Mouse (Mus musculus): ENCODE measurements around the gene Adgrf1.

The Adgrf1 gene

GRCm38 (mm10) chr17:43270161-43270560 lies at the start of gene Adgrf1:
Gene Adgrf1 (plus strand): TSS chr17:43270329.
- DNase-seq = no peak

DNA sequence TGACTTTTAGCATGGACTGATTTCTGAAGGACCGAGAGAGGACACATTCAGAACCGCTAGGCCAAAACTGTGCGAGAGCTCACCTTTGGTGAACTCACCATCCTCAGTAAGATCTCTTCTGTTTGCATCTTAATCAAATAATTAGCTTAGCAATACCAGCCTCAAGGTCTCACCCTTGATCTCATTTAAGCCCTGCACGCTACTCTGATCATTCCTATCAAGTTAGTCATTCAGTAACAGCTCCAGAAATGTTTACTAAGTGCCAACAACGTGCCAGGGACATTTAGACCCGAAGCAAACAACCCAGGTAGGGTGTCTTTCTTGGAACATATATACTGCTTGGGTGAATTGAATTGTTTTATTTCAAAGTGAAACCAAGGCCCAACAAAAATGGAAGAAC lies 44.0 kb upstream of the Adgrf1 start:
- no peak for DNase-seq

DNA sequence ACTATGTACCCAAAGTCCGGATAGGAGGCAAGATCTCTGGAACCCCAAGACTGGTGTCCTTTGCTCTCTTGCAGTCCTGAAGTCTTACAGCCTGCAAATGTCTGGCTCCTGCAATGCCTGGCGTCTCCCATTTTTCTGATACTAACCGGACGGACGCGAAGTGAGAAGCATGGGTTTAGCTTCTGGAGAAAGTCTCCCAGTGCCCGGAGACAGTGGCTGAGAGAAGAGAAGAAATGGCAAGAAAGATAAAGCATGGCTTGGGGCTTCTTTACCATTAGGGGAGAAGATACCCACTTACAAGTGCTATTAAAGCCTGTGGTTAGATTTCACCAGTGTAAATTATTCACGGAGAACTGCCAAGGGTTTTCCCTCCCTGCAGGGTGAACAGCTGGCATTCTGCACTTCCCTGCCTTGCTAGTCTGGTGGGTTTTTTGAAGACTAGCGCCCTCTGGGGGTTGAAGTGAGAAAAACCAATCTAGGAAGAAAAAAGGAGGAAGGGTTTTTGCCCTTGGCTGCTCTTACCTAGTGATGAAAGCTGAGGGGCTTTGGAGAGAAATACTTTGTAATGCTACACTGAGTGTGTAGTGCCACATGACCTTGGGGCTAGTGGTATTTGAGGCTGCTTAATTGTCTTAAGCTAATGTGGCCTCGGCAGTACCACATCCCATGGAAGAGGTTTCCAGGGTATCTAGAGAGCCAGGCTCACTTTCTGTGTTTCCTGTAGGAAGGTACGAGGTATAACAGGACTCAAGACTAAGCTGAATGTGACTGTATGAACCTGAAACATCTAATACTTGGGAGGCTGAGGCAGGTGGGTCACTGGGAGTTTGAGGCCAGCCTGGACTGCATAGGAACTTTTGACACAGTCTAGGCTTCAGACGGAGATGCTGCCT lies 40.3 kb upstream of the Adgrf1 start:
- DNase-seq = peak; percentile 44 to 76

GRCm38 (mm10) chr17:43230821-43231220 lies 39.3 kb upstream of the Adgrf1 start:
- DNase-seq = no peak

DNA sequence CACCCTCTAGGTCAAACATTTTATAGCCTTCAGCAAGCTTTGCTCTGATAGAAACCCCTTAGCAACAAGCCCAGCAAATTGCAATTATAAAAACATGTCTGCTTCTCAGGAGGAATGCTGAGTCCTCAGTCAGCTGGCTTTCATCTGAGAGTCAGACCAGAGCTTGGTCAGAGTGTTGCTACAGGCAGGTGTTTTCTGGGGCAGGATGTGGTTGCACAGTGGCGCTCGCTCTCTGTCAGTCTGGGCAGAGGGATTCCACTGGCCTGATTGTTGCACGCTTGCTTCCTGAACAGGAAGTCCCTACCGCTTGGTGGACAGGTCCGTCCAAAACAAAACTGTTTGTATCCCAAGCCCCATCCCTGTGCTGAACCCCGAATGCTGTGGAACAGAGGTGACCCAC lies 37.4 kb upstream of the Adgrf1 start:
- DNase-seq = no peak

GRCm38 (mm10) chr17:43236656-43237250 lies 33.4 kb upstream of the Adgrf1 start:
- DNase-seq = no peak

DNA sequence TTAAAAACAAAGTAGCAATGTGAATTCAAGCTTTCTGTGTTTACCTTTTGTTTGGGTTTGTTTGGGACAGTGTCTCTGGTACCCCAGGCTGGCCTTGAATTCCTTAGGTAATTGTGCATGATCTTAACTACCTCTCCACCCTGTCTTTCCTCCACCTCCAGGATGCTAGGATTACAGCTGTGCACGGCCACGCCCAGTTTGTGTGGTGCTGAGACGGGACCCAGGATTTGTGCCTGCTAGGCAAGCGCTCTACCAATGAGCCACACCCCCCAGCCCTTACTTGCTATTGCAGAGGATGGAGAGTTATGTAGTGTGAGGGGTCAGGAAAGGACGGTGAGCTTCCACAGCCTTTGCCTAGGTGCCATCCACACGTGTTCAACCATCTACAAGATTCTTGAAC lies 31.1 kb upstream of the Adgrf1 start:
- no peak for DNase-seq

- DNase-seq = peak; percentile 76 to 90
Observed at GRCm38 (mm10) chr17:43241134-43241533, 29.0 kb upstream of the Adgrf1 start.

GRCm38 (mm10) chr17:43242609-43243008 lies 27.5 kb upstream of the Adgrf1 start:
- DNase-seq = no peak

DNA sequence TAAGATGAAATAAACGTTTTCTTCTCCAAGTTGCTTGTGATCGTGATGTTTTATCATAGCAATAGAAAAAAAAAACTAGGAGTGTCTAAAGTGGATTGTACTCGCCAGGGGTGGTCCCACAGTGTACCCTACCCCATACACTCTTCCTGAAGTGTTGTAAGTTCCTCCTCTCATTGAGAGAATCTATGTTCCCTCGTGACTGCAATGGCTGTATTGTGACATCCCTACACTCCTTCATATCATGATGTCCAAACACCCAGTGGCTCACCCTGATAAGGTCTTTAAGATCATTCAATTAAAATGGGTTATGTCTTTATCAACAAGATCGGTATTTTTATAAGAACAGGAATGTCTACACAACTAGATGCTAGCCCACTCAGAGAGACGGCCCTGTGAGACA lies 24.8 kb upstream of the Adgrf1 start:
- DNase-seq = no peak

DNA sequence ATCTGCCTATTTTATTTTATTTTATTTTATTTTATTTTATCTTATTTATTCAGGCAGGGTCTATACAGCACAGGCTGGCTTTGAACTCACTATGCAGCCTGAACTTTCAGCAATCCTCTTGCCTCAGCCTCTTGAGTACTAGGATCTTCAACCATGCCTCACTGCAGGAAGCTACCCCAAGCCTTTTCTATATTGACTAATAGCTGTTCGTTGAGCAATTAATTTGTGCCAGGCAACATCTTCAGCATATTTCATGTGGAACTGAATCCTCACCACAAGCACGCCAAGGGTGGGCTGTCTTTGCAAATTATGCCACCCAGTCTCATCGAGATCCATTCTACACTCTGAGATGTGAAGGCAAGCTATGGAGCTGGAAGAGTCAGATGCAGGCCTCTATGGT lies 22.9 kb upstream of the Adgrf1 start:
- DNase-seq = no peak

- DNase-seq = no peak
Observed at GRCm38 (mm10) chr17:43249645-43250044, 20.5 kb upstream of the Adgrf1 start.

DNA sequence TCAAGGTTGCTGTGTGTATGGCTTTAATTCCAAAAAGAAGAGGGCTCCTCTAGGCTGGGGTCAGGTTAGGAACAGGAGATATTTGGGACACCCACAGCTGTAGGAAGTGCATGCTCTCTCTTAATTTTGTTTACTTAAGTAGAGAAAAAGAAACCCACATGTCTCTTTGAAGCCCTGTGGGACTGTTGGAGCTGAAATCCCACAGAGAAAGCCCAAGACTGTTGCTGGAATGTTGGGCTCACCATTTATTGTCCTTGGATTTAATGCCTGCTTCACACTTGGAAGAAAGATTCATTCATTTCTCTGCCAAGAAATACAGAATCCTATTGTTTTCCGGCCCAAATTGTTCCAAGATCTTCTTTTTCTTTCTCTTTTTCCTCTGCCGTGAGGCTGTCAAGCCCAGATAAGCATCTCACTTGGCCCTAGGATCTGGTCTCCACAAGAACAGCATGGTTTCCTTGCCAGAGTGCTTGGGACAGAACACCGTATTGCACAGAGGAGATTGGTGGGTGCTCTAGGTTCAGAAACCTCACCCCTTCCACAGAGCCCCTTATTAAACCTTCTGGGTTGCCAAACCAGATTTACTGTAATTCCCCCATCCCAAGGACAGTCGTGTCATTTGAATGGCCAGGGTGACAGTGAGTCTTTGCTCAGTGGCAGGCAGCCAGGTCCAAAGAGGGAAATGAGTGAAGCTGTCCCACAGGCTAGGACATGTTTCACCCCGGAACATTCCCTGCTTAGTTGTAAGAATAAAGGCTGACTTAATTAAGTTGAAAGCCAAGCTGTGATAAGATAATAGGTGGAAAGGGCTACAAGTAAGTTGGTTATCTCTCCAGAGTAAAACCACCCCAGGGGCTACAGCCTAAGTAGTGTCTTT lies 18.6 kb upstream of the Adgrf1 start:
- no peak for DNase-seq

GRCm38 (mm10) chr17:43252846-43253245 lies 17.3 kb upstream of the Adgrf1 start:
- DNase-seq = no peak

- no peak for DNase-seq
Observed at GRCm38 (mm10) chr17:43254261-43254660, 15.9 kb upstream of the Adgrf1 start.

DNA sequence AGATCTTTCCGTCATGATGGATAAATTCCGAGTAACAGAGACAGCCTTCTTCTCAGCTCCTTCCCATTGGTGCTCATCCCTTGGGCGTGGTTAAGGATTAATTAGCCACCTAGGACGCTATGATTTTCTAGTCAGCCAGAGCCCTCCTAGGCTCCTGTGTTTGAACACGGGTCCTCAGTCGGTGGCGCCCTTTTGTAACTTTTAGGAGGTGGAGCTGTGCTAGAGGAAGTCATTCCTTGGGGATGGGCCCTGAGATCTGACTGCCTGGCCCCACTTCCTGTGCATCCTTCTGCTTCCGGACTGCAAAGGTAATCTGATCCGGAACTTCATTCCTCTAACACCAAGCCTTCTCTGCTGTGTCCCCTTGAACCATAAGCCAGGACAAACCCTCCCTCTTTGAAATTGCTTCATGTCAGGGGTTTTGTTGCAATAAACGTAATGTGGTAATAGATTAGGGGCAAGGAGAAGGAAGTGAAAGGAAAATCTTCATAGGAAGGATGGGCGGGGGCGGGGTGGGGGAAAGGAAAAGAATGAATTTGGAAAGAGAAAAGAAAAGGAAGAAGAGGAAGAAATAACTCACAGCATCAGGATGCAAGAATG lies 13.5 kb upstream of the Adgrf1 start:
- no peak for DNase-seq

DNA sequence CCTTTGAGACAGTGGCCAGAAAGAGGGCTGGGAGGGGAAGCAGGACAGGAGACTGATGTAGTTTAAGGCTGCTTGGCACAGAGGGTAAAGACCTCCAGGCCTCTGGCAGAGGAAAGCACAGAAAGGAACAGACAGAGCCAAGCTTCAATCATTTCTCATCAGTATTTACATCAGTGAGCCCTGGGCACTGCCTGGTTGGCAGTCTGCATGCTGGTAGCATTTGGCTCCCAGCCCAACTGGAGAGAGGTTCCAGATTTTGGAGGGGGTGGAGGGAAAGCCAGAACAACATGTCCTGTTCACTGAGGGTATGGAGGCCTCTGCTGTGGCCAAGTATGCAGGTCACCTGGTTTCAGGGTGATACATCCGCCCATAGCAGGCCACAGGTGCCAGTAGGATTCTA lies 12.4 kb upstream of the Adgrf1 start:
- no peak for DNase-seq

- no peak for DNase-seq
Observed at GRCm38 (mm10) chr17:43261937-43262336, 8.2 kb upstream of the Adgrf1 start.

DNA sequence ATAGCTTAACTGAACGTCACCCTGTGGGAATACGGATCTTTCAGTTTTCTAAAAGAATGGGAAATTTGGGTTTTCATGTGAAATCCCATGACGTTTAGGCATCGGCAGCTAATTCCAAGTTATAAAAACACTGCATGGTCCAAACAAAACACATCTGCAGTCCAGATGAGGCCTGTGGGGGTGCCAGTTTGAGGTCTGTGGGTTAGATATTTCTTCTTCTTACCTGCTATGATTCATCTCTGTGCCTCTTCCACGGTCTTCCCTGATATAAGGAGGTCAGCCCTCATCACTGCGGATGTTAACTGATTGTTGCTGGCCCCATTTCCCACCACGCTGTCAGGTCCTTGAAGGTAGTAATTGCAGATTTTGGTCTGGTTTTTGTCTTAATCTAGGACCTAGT lies 5.4 kb upstream of the Adgrf1 start:
- no peak for DNase-seq

DNA sequence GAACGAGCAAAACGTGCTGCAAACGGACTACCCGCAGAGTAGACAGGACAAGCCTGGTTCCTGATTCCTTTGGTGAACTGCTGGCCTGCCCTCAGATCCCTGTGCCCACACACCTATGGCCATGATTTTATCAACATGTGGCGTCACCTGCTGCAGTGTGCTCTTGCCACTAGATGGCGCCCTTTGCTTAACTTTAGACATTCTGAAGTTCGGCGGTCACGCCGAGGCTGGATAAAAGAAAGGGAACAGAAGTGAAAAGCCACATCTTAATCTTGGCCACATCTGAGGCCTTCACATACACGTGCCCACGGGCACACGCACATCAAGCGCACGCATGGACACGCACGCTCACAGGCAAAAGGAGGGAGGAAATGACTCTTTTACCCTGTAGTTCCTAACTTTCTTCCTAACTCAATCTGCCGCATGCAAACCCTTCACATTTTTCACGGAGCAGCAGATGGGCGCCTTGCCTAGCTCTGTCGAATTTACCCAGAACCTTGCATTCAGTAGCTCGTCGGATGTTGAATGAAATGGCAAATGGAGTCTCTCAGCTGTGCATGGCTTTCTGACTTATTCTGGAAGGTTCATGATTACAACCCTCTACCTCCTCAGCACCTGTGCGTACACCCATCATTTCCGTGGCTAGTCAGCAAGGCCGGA lies 4.8 kb upstream of the Adgrf1 start:
- peak; percentile 65 to 80 for DNase-seq

DNA sequence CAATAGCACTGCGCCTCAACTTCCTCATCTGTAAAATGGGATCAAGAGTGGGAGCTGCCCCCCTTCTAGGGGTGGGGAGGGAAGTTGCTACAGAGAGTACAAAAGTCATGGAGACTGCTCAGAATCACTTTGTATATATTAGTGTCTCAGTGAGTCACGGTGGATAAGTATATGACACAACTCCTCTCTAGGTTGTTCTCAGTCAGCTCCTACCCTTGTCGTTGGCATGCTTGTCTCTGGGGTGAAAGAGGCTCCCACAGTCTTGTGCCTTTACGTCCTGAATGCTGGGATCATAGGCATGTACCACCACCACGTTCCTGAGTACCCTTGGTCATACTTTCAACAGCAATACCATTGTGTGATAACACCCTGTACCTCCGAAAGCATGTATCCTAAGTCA lies 4.2 kb upstream of the Adgrf1 start:
- no peak for DNase-seq

- no peak for DNase-seq
Observed at GRCm38 (mm10) chr17:43266636-43267035, 3.5 kb upstream of the Adgrf1 start.
